Mouse (Mus musculus) heart, embryonic 10.5 days (tissue): Measurements from ENCODE around the gene Tmem186. TPM values are rescaled to one million over a fixed set of nuclear protein-coding genes. Genes with fewer than 3 reads are reported as not detected.

Source experiments
- DNase-seq: peaks from one replicate; pipeline ENCODE4 v3.0.0-alpha.2; 2017; ENCODE audit warnings: low spot score
- H3K27ac ChIP-seq: fragments of 300-500 bp; sonication (generic); 2 replicates; pipeline ENCODE4 v1.5.1; 2016; ENCODE audit warnings: mild to moderate bottlenecking
- H3K27me3 ChIP-seq: fragments of 300-500 bp; sonication (generic); 2 replicates; pipeline ENCODE4 v1.6.1; 2016; ENCODE audit warnings: mild to moderate bottlenecking; ENCODE audit not compliant: poor library complexity, insufficient read depth, severe bottlenecking
- H3K36me3 ChIP-seq: fragments of 300-500 bp; sonication (generic); 2 replicates; pipeline ENCODE4 v1.6.1; 2016; ENCODE audit warnings: mild to moderate bottlenecking, moderate library complexity
- H3K4me1 ChIP-seq: fragments of 300-500 bp; sonication (generic); 2 replicates; pipeline ENCODE4 v1.6.1; 2016; ENCODE audit warnings: mild to moderate bottlenecking
- H3K4me3 ChIP-seq: fragments of 300-500 bp; sonication (generic); 2 replicates; pipeline ENCODE4 v1.5.1; 2016; ENCODE audit warnings: mild to moderate bottlenecking, moderate library complexity
- H3K9me3 ChIP-seq: fragments of 300-500 bp; sonication (generic); 2 replicates; pipeline ENCODE4 v1.6.1; 2016; ENCODE audit warnings: mild to moderate bottlenecking, moderate library complexity
- WGBS: fragments of 180-500 bp; shearing (Covaris S2); methylation state at CpG from one replicate; pipeline ENCODE4 v1.1.7; 2016; 5-methylcytosine and 5-hydroxymethylcytosine counted together
- polyA plus RNA-seq: library from polyadenylated mRNA; unstranded; fragments of >200 nt; fragmentation: Nextera tagmentation; extraction: Ambion mirVana; gene quantifications from 2 replicates; pipeline ENCODE4 v1.2.1, GENCODE M21; 2016

The Tmem186 gene
- polyA plus RNA-seq, 1 experiment from 2014 or later = 19.2 TPM

- Histone ChIP-seq H3K4me3 (no peak overlapping the region), H3K27me3 (no peaks in the 10 kb centered on the region), H3K4me1 (peaks cover 6% of the 10 kb centered on the region), H3K9me3 (no peaks in the 10 kb centered on the region), H3K27ac (no peak overlapping the region), H3K36me3 (peaks cover 42% of the 10 kb centered on the region)
- 79% methylated on average over 5 of the region's 5 CpGs for WGBS
- DNase-seq = no peak
These were observed 6.1 kb downstream of the Tmem186 start for GRCm38 (mm10) chr16:8631428-8631827.

GRCm38 (mm10) chr16:8630419-8630818, 7.1 kb downstream of the Tmem186 start:
- Histone ChIP-seq H3K36me3 (peaks cover 35% of the 10 kb centered on the region), H3K27ac (no peak overlapping the region), H3K9me3 (no peaks in the 10 kb centered on the region), H3K27me3 (no peaks in the 10 kb centered on the region), H3K4me3 (no peak overlapping the region), H3K4me1 (no peaks in the 10 kb centered on the region)
- DNase-seq = no peak
- WGBS = 66% methylated on average over 2 of the region's 2 CpGs

GRCm38 (mm10) chr16:8620315-8621115, 17.0 kb downstream of the Tmem186 start:
- no peak overlapping the region for H3K27ac ChIP-seq
- H3K4me1 ChIP-seq = no peaks in the 10 kb centered on the region
- 84% methylated on average over 16 of the region's 16 CpGs for WGBS
- no peak for DNase-seq
- H3K4me3 ChIP-seq = no peak overlapping the region
- peaks cover 3% of the 10 kb centered on the region; the same call in 1 of the 2 replicates for H3K36me3 ChIP-seq
- H3K9me3 ChIP-seq = no peaks in the 10 kb centered on the region
- H3K27me3 ChIP-seq = no peaks in the 10 kb centered on the region

GRCm38 (mm10) chr16:8619659-8620314, 17.7 kb downstream of the Tmem186 start:
- Histone ChIP-seq H3K9me3 (no peaks in the 10 kb centered on the region), H3K4me3 (no peak overlapping the region), H3K4me1 (no peaks in the 10 kb centered on the region), H3K27ac (no peak overlapping the region), H3K27me3 (no peaks in the 10 kb centered on the region), H3K36me3 (peaks cover 3% of the 10 kb centered on the region; the same call in 1 of the 2 replicates)
- no peak for DNase-seq
- WGBS = 67% methylated on average over 10 of the region's 10 CpGs

- Histone ChIP-seq H3K9me3 (no peaks in the 10 kb centered on the region), H3K4me3 (no peak overlapping the region), H3K27ac (no peak overlapping the region), H3K36me3 (peaks cover 14% of the 10 kb centered on the region; the same call in 1 of the 2 replicates), H3K27me3 (no peaks in the 10 kb centered on the region), H3K4me1 (no peaks in the 10 kb centered on the region)
- WGBS = 84% methylated on average over 3 of the region's 3 CpGs
- DNase-seq = no peak
These were observed 24.1 kb downstream of the Tmem186 start for GRCm38 (mm10) chr16:8613447-8613846.

- WGBS = 69% methylated on average over 4 of the region's 4 CpGs
- Histone ChIP-seq H3K4me3 (no peak overlapping the region), H3K36me3 (peaks cover 14% of the 10 kb centered on the region; the same call in 1 of the 2 replicates), H3K27me3 (no peaks in the 10 kb centered on the region), H3K9me3 (no peaks in the 10 kb centered on the region), H3K27ac (no peak overlapping the region), H3K4me1 (no peaks in the 10 kb centered on the region)
- DNase-seq = no peak
These were observed 24.5 kb downstream of the Tmem186 start for GRCm38 (mm10) chr16:8613039-8613438.

- DNase-seq = no peak
- 71% methylated on average over 8 of the region's 8 CpGs for WGBS
- Histone ChIP-seq H3K4me1 (no peaks in the 10 kb centered on the region), H3K27me3 (no peaks in the 10 kb centered on the region), H3K9me3 (no peaks in the 10 kb centered on the region), H3K4me3 (no peak overlapping the region), H3K36me3 (peaks cover 14% of the 10 kb centered on the region; the same call in 1 of the 2 replicates), H3K27ac (no peak overlapping the region)
These were observed 25.1 kb downstream of the Tmem186 start for GRCm38 (mm10) chr16:8612214-8613005.

GRCm38 (mm10) chr16:8610397-8610796, 27.1 kb downstream of the Tmem186 start:
- no peak for DNase-seq

GRCm38 (mm10) chr16:8603789-8604188, 33.7 kb downstream of the Tmem186 start:
- no peaks in the 10 kb centered on the region for H3K27me3 ChIP-seq
- no peak overlapping the region for H3K27ac ChIP-seq
- no peaks in the 10 kb centered on the region for H3K4me1 ChIP-seq
- WGBS = 58% methylated on average over 3 of the region's 3 CpGs
- no peak overlapping the region for H3K4me3 ChIP-seq
- 0 out of 2 replicates have a peak, but pooled peaks cover 2% of the 10 kb centered on the region for H3K36me3 ChIP-seq
- DNase-seq = no peak
- H3K9me3 ChIP-seq = no peaks in the 10 kb centered on the region

More at GRCm38 (mm10) chr16:8610397-8610796, 27.1 kb downstream of the Tmem186 start:
- no peaks in the 10 kb centered on the region for H3K27me3 ChIP-seq
- WGBS = 78% methylated on average over 3 of the region's 3 CpGs
- H3K4me3 ChIP-seq = no peak overlapping the region
- peaks cover 16% of the 10 kb centered on the region; the same call in 1 of the 2 replicates for H3K36me3 ChIP-seq
- H3K4me1 ChIP-seq = no peaks in the 10 kb centered on the region
- H3K9me3 ChIP-seq = no peaks in the 10 kb centered on the region
- H3K27ac ChIP-seq = no peak overlapping the region

- H3K4me3 ChIP-seq = no peak overlapping the region
- no peaks in the 10 kb centered on the region for H3K36me3 ChIP-seq
- no peak overlapping the region for H3K27ac ChIP-seq
- no peaks in the 10 kb centered on the region for H3K4me1 ChIP-seq
- no peaks in the 10 kb centered on the region for H3K27me3 ChIP-seq
- no peak for DNase-seq
- WGBS = 73% methylated on average over 5 of the region's 5 CpGs
- no peaks in the 10 kb centered on the region for H3K9me3 ChIP-seq
These were observed 40.0 kb downstream of the Tmem186 start for GRCm38 (mm10) chr16:8597516-8597915.

GRCm38 (mm10) chr16:8596336-8596735, 41.2 kb downstream of the Tmem186 start:
- no peak overlapping the region for H3K4me3 ChIP-seq
- no peak for DNase-seq
- H3K4me1 ChIP-seq = no peaks in the 10 kb centered on the region
- 75% methylated on average over 4 of the region's 4 CpGs for WGBS
- H3K27me3 ChIP-seq = no peaks in the 10 kb centered on the region
- no peaks in the 10 kb centered on the region for H3K36me3 ChIP-seq
- no peak overlapping the region for H3K27ac ChIP-seq
- H3K9me3 ChIP-seq = no peaks in the 10 kb centered on the region

- no peak for DNase-seq
- no peaks in the 10 kb centered on the region for H3K36me3 ChIP-seq
- no peak overlapping the region for H3K4me3 ChIP-seq
- no peaks in the 10 kb centered on the region for H3K9me3 ChIP-seq
- H3K27me3 ChIP-seq = no peaks in the 10 kb centered on the region
- H3K4me1 ChIP-seq = no peaks in the 10 kb centered on the region
- WGBS = 60% methylated on average over 4 of the region's 4 CpGs
- H3K27ac ChIP-seq = no peak overlapping the region
These were observed 42.1 kb downstream of the Tmem186 start for GRCm38 (mm10) chr16:8595411-8595810.
